Mouse (Mus musculus): ENCODE results near the gene Prr15l.

The Prr15l gene

GRCm38 (mm10) chr11:96947849-96948248 is 19.9 kb downstream of the Prr15l start:
- DNase-seq (ENCODE audit: low spot score): no peak

- no peak for DNase-seq (ENCODE audit: low spot score)
These were observed 22.9 kb downstream of the Prr15l start for GRCm38 (mm10) chr11:96950767-96951166.

DNA sequence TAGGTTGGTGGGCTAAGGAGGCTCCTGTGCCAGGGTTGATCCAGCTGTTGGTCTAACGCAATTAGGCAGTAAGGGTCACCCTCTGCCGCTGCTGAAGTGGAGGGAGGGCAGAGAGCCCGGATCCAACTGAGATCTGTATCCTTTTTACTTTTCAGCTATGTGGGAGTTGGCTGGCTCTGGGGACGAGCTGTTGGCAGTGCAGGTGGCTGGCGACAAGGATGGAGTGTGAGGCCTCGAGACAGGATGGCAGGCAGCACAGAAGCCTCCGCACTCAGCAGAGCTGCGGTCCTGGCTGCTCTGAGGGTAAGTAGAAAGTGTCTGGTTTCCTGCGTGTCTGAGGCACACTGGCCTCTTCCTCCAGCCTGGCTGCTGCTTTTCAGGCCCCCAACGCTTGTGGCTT is 24.5 kb downstream of the Prr15l start:
- DNase-seq (ENCODE audit: low spot score): no peak

DNA sequence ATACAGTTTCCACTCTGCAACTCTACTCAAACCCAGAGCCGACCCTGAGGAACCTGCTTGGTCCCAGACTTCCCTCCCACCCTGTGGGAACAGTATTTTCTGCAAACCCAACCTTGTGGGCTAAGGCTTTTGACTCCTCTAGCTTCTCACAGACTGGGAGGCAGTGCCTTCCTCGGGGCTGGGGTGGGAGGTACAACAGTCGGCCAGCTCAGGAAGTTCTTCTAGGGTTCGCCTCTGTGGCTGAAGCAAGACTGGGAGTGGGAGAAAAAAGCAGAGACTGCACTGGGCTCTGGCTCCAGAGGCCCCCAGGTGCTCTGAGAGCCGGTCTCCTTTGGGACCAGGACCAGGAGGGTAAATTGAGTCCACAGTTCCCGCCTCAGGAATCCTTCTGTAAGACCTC is 25.0 kb downstream of the Prr15l start:
- DNase-seq (ENCODE audit: low spot score): no peak

GRCm38 (mm10) chr11:96955094-96955493 is 27.2 kb downstream of the Prr15l start:
- no peak for DNase-seq (ENCODE audit: low spot score)

- DNase-seq (ENCODE audit: low spot score): no peak
These were observed 28.3 kb downstream of the Prr15l start for GRCm38 (mm10) chr11:96956009-96956724.

GRCm38 (mm10) chr11:96957061-96957805 is 29.3 kb downstream of the Prr15l start:
- no peak for DNase-seq (ENCODE audit: low spot score)

DNA sequence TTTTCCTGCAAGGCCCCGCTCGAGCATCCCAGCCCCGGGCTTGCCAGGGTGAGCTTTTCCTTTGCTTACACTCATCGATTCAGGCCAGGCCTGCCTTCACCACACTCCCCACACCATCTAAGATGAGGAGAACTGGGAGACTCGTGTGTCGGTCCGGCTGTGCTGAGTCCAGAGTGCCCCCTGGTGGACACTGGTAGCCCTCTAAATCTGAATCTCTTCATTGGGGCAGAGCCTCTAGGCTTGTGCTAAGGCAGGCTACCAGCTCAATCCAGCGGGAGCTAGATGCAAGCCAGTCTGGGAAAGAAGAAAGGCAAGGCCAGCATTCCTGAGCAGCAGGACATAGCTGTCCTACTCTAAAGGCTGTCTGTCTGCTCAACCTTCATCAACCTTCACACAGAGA is 35.7 kb downstream of the Prr15l start:
- DNase-seq (ENCODE audit: low spot score): peak; percentile 81

DNA sequence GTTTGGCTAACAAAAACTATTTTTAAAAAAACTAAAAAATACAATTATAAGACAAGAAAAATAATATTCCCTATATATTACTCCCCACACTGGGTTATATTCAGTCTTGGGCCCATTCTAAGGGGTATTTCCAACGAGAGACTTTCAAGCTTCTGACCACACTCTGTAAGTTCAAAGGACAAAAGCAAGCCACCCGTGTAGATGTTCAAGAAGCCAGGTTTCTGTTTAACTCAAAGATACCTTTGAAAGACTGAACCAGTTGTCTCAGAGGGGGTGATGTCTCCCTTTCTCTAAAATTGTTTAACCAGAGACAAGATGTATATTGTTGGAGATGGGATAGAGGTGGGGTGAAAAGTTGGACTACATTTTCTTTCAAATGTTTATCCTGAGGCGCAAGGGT is 38.3 kb downstream of the Prr15l start:
- DNase-seq (ENCODE audit: low spot score): no peak

DNA sequence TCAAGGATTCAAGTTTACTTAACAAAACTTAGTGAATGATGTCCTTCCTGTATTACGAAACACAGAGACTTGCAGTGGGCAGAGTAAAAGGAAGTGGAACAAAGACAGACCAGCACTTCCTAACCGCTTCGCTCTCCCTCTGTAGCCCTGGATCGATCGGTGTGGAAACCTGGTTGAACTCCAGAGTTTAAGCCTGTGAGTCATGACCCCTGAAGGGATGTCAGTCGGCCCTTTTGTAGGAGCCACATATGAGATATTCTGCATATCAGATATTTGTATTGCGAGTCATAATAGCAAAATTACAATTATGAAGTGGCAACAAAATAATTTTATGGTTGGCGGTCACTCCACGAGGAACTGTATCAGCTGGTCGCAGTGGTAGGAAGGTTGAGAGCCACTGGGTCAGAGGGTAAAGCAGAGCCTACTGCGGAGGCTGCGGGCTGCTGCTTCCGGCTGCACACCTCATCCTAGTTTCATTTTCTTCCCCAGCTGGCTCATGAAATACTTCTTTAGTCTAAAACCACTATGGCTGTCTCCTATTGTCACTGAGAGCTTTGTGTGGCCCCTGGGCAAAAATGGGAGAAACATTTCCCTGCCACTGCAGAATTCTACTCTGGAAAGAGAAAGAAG is 39.1 kb downstream of the Prr15l start:
- no peak for DNase-seq (ENCODE audit: low spot score)

- no peak for DNase-seq (ENCODE audit: low spot score)
These were observed 39.8 kb downstream of the Prr15l start for GRCm38 (mm10) chr11:96967544-96968269.

- no peak for DNase-seq (ENCODE audit: low spot score)
These were observed 40.6 kb downstream of the Prr15l start for GRCm38 (mm10) chr11:96968476-96968875.

GRCm38 (mm10) chr11:96969280-96969722 is 41.4 kb downstream of the Prr15l start:
- DNase-seq (ENCODE audit: low spot score): no peak

- no peak for DNase-seq (ENCODE audit: low spot score)
These were observed 41.8 kb downstream of the Prr15l start for GRCm38 (mm10) chr11:96969746-96970145.

- DNase-seq (ENCODE audit: low spot score): no peak
These were observed 42.4 kb downstream of the Prr15l start for GRCm38 (mm10) chr11:96970341-96970740.

DNA sequence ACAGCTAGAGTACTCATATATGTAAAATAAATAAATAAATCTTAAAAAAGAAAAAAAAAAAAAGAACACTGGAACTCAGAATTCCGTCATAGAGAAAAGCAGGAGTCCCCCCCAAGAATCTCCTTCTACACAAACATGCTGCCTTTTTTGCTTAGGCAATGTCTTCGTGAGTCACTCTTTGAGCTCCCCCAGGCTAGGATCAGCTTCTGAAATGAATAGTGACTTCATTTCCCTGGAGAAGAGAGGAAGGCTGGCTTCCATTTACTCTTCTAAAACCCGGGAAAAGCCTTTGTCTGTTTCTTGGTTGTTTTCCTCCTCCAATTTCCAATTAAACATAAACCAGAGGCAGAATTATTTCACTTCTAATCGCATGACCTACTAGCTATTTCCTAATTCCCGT is 45.0 kb downstream of the Prr15l start:
- no peak for DNase-seq (ENCODE audit: low spot score)

DNA sequence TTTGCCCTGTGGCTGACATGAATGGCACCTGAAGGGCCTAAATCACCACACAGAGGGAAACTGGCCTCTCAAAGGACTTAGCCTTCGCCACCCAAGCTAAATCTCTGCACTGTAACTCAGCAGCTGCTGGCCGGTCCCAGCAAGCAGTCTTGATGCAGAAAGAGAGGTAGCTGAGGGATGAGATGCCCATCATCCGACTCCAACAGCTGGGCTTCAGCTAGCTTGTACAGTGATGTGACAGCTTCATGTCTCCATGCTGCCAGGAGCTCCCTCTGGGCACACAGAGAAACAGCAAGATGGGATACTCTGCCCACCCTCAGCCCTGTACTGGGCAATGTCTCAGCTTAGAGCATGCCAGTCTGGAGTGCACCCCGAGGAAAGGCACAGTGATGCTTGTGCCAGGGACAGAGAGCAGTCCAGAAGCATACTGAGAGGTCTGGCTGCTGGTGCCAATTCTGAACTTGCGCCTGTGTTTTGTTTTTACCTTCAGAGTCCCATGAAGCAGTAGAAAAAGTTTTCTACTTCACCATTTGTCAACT is 45.6 kb downstream of the Prr15l start:
- DNase-seq (ENCODE audit: low spot score): no peak

GRCm38 (mm10) chr11:96974813-96975212 is 46.9 kb downstream of the Prr15l start:
- no peak for DNase-seq (ENCODE audit: low spot score)

- no peak for DNase-seq (ENCODE audit: low spot score)
These were observed 47.8 kb downstream of the Prr15l start for GRCm38 (mm10) chr11:96975511-96976378.

DNA sequence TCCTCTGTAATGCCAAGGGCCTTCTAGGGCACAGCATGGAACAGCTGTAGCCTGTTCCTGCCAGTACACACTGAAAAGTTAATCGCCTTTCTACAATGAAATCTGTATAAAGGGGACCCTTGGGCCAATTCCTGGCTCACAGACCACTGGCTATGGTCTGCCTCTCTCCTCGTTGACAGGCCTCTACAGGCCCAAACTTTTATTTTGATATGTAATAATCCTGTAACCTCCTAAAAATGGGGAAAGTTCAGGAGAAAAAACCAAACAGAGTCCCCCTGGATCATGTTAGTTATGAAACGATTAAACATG is 48.4 kb downstream of the Prr15l start:
- no peak for DNase-seq (ENCODE audit: low spot score)

DNA sequence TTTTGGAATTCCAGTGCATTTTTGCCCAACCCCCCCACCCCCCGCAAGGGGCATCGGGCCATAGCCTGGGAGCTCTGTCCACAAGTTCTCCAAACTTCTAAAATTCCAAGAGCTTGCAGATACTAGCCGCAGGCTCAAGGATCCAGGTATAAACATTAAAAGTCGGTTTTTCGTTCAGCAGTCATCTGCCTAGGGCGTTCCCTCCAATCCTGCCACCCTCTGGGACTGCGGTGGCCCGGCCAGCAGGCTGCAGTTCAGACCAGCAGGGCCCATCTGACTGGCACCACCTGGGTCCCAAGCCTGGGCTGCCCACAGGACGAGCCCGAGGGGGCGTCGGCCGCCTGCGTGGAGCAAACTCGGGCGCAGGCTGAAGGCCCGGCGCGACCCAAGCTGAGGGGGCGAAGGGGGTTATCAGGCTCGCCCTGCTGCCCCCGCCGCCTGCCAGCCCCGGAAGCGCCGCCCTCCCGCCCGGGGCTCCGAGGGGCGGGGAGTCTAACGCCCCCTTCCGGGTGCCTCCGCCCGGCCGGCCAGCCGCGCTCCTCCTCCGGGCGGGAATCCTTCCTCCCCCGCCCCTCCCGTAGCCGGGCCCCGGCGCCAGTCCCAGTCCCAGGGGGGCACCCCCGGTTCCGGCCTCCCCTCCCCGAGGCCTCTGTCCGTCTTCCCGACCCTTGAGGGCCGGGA is 49.1 kb downstream of the Prr15l start:
- DNase-seq (ENCODE audit: low spot score): no peak
